Mouse (Mus musculus): ENCODE measurements around the gene Olfr1145. TPM values are rescaled to one million over a fixed set of nuclear protein-coding genes. Genes with fewer than 3 reads are reported as not detected.

The Olfr1145 gene
- polyA plus RNA-seq, 1 experiment from 2014 or later, result not detected

- 85% methylated on average over 1 of the region's 1 CpGs for WGBS
- H3K9ac ChIP-seq (ENCODE audit: low read length), result no peak within 1 kb of the TSS
- H3K27me3 ChIP-seq (ENCODE audit: control insufficient read depth, insufficient read depth, low read length), result no peaks in the 10 kb centered on the region
- no peak within 1 kb of the TSS for H3K4me3 ChIP-seq (ENCODE audit: low read depth, low read length)
- H3K9me3 ChIP-seq (ENCODE audit: control insufficient read depth, low read length), result no peaks in the 10 kb centered on the region
- no peaks in the 10 kb centered on the region for H3K4me1 ChIP-seq (replicated peaks; ENCODE audit: control insufficient read depth, insufficient read depth)
- H3K36me3 ChIP-seq (ENCODE audit: control insufficient read depth, insufficient read depth, low read length), result no peaks in the 10 kb centered on the region
- no peak within 1 kb of the TSS for H3K27ac ChIP-seq (replicated peaks)
- DNase-seq (ENCODE audit: low spot score), result no peak
- no peak within 1 kb of the TSS for H3K4me2 ChIP-seq (replicated peaks; ENCODE audit: low read depth)
- no peak for ATAC-seq (ENCODE audit: low FRiP score, low TSS enrichment)
- TF ChIP-seq CTCF (IDR thresholded peaks at IDR 0.05; ENCODE audit: low read depth) (no peak), EP300 (optimal IDR thresholded peaks at IDR 0.05) (no peak)
Observed at GRCm38 (mm10) chr2:87855562-87855961, 45.9 kb downstream of the Olfr1145 start, which contains the start of gene Olfr1151. Gene Olfr1151, plus strand, starts transcription at chr2:87855862.

Other genes starting within 250 kb of the Olfr1145 start
- not detected in 2 replicates for gene Olfr1129, start 235.9 kb upstream of the Olfr1145 start, polyA plus RNA-seq (2015; fragmentation: Nextera tagmentation; extraction: Ambion mirVana)
- not detected in 2 replicates for gene Olfr1130, start 203.6 kb upstream of the Olfr1145 start, polyA plus RNA-seq (2015; fragmentation: Nextera tagmentation; extraction: Ambion mirVana)
- gene Olfr1131, start 182.7 kb upstream of the Olfr1145 start, polyA plus RNA-seq (2015; fragmentation: Nextera tagmentation; extraction: Ambion mirVana), result not detected in 2 replicates
- not detected in 2 replicates for gene Olfr1132, start 172.3 kb upstream of the Olfr1145 start, polyA plus RNA-seq (2015; fragmentation: Nextera tagmentation; extraction: Ambion mirVana)
- not detected in 2 replicates for gene Olfr1133, start 162.4 kb upstream of the Olfr1145 start, polyA plus RNA-seq (2015; fragmentation: Nextera tagmentation; extraction: Ambion mirVana)
- not detected in 2 replicates for gene Olfr1134, start 151.4 kb upstream of the Olfr1145 start, polyA plus RNA-seq (2015; fragmentation: Nextera tagmentation; extraction: Ambion mirVana)
- gene Olfr1135, start 136.2 kb upstream of the Olfr1145 start, polyA plus RNA-seq (2015; fragmentation: Nextera tagmentation; extraction: Ambion mirVana), result not detected in 2 replicates
- gene Olfr1136, start 115.9 kb upstream of the Olfr1145 start, polyA plus RNA-seq (2015; fragmentation: Nextera tagmentation; extraction: Ambion mirVana), result not detected in 2 replicates
- gene Olfr1137, start 96.6 kb upstream of the Olfr1145 start, polyA plus RNA-seq (2015; fragmentation: Nextera tagmentation; extraction: Ambion mirVana), result not detected in 2 replicates
- not detected in 2 replicates for gene Olfr1138, start 69.8 kb upstream of the Olfr1145 start, polyA plus RNA-seq (2015; fragmentation: Nextera tagmentation; extraction: Ambion mirVana)
- gene Olfr1140, start 66.1 kb upstream of the Olfr1145 start, polyA plus RNA-seq (2015; fragmentation: Nextera tagmentation; extraction: Ambion mirVana), result not detected in 2 replicates
- not detected in 2 replicates for gene Olfr1141, start 55.8 kb upstream of the Olfr1145 start, polyA plus RNA-seq (2015; fragmentation: Nextera tagmentation; extraction: Ambion mirVana)
- not detected in 2 replicates for gene Olfr152, start 30.3 kb upstream of the Olfr1145 start, polyA plus RNA-seq (2015; fragmentation: Nextera tagmentation; extraction: Ambion mirVana)
- gene Olfr1143, start 9.2 kb upstream of the Olfr1145 start, polyA plus RNA-seq (2015; fragmentation: Nextera tagmentation; extraction: Ambion mirVana), result not detected in 2 replicates
- not detected in 2 replicates for gene Olfr1148, start 20.7 kb downstream of the Olfr1145 start, polyA plus RNA-seq (2015; fragmentation: Nextera tagmentation; extraction: Ambion mirVana)
- not detected in 2 replicates for gene Olfr1150-ps1, start 34.2 kb downstream of the Olfr1145 start, polyA plus RNA-seq (2015; fragmentation: Nextera tagmentation; extraction: Ambion mirVana)
- gene Olfr1151, start 46.0 kb downstream of the Olfr1145 start, polyA plus RNA-seq (2015; fragmentation: Nextera tagmentation; extraction: Ambion mirVana), result not detected in 2 replicates
- not detected in 2 replicates for gene Olfr1152, start 56.7 kb downstream of the Olfr1145 start, polyA plus RNA-seq (2015; fragmentation: Nextera tagmentation; extraction: Ambion mirVana)
- gene Olfr1153, start 85.1 kb downstream of the Olfr1145 start, polyA plus RNA-seq (2015; fragmentation: Nextera tagmentation; extraction: Ambion mirVana), result 0.10 TPM in 1 of 2 replicates, not detected in the other
- gene Olfr1154, start 95.3 kb downstream of the Olfr1145 start, polyA plus RNA-seq (2015; fragmentation: Nextera tagmentation; extraction: Ambion mirVana), result not detected in 2 replicates
- gene Olfr1155, start 135.3 kb downstream of the Olfr1145 start, polyA plus RNA-seq (2015; fragmentation: Nextera tagmentation; extraction: Ambion mirVana), result not detected in 2 replicates
- gene Olfr1156, start 143.3 kb downstream of the Olfr1145 start, polyA plus RNA-seq (2015; fragmentation: Nextera tagmentation; extraction: Ambion mirVana), result not detected in 2 replicates
- not detected in 2 replicates for gene Olfr1157, start 158.5 kb downstream of the Olfr1145 start, polyA plus RNA-seq (2015; fragmentation: Nextera tagmentation; extraction: Ambion mirVana)
- not detected in 2 replicates for gene Olfr74, start 164.8 kb downstream of the Olfr1145 start, polyA plus RNA-seq (2015; fragmentation: Nextera tagmentation; extraction: Ambion mirVana)
- gene Olfr1158, start 180.3 kb downstream of the Olfr1145 start, polyA plus RNA-seq (2015; fragmentation: Nextera tagmentation; extraction: Ambion mirVana), result not detected in 2 replicates
- gene Olfr1160, start 198.4 kb downstream of the Olfr1145 start, polyA plus RNA-seq (2015; fragmentation: Nextera tagmentation; extraction: Ambion mirVana), result 0.04 TPM in 1 of 2 replicates, not detected in the other
- gene Olfr1161, start 213.0 kb downstream of the Olfr1145 start, polyA plus RNA-seq (2015; fragmentation: Nextera tagmentation; extraction: Ambion mirVana), result not detected in 2 replicates
- gene Olfr73, start 227.9 kb downstream of the Olfr1145 start, polyA plus RNA-seq (2015; fragmentation: Nextera tagmentation; extraction: Ambion mirVana), result not detected in 2 replicates
- gene Olfr1162, start 241.3 kb downstream of the Olfr1145 start, polyA plus RNA-seq (2015; fragmentation: Nextera tagmentation; extraction: Ambion mirVana), result 0.02 TPM in 1 of 2 replicates, not detected in the other